Mouse (Mus musculus) kidney, adult 2 months (tissue): Measurements from ENCODE around the gene Cdip1.

ENCODE experiments used
- CTCF ChIP-seq: fragments of 200-500 bp; conservative IDR thresholded peaks from 2 replicates; pipeline ENCODE4 v1.5.1; 2011; ENCODE audit warnings: low read depth, mild to moderate bottlenecking, control low read depth, low read length, moderate library complexity, mixed read lengths; ENCODE audit not compliant: insufficient read depth, insufficient read length
- POLR2A ChIP-seq: fragments of 200-500 bp; IDR thresholded peaks from one replicate; pipeline ENCODE4 v1.6.1; 2011; ENCODE audit warnings: low read depth, low read length, control low read depth

DNA sequence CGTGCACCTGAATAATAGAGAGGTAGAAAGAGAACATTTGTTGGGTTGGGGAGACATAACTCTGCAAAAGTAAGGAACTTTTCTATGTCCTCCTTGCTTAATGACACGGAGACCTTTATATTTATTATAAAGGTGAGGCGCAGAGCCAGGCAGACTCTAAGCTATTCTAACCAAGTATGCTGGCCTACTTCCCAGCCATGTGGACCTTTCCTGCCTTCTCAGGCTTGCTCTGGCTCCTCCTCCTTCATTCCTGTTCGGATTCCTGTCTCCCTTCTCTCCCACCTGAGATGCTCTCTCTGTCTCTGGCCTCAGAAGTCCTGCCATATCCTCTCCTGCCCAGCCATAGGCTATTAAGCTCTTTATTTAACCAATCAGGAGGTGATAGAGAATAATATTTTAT is 64.8 kb downstream of the Cdip1 start:
- TF ChIP-seq CTCF (no peak), POLR2A (no peak)
